Mouse (Mus musculus): ENCODE results near the gene Atf7ip. TPM values are rescaled to one million over a fixed set of nuclear protein-coding genes. Genes with fewer than 3 reads are reported as not detected.

Gene Atf7ip
- polyA plus RNA-seq, 1 experiment, result 11.6 TPM

GRCm38 (mm10) chr6:136521681-136522080, 15.7 kb downstream of the Atf7ip start:
- TF ChIP-seq E2F4 (IDR thresholded peaks at IDR 0.05; ENCODE audit: insufficient read depth), result no peak
- no peak for TF ChIP-seq MYOD1 (IDR thresholded peaks at IDR 0.05; ENCODE audit: control insufficient read depth in 1 of 3, insufficient read length in 2 of 3, low read depth in 2 of 3)
- TF ChIP-seq TCF12 (IDR thresholded peaks at IDR 0.05; ENCODE audit: insufficient read depth, poor library complexity, severe bottlenecking), result no peak
- TF ChIP-seq SRF (IDR thresholded peaks at IDR 0.05; ENCODE audit: control insufficient read depth, insufficient read length, low read depth), result no peak
- no peak for TF ChIP-seq TCF3 (IDR thresholded peaks at IDR 0.05; ENCODE audit: insufficient read length, low read depth)
- TF ChIP-seq POLR2AphosphoS2 (IDR thresholded peaks at IDR 0.05; ENCODE audit: insufficient read length, low read depth), result no peak
- TF ChIP-seq USF1 (IDR thresholded peaks at IDR 0.05; ENCODE audit: low read depth), result no peak
- no peak for TF ChIP-seq REST (IDR thresholded peaks at IDR 0.05; ENCODE audit: insufficient read depth, insufficient read length)
- TF ChIP-seq CEBPB (IDR thresholded peaks at IDR 0.05; ENCODE audit: insufficient read depth, poor library complexity, severe bottlenecking), result no peak
- TF ChIP-seq MYOG (IDR thresholded peaks at IDR 0.05; ENCODE audit: control insufficient read depth in 1 of 3, insufficient read depth in 1 of 3, insufficient read length in 2 of 3, low read depth in 2 of 3), result no peak
- no peak for TF ChIP-seq POLR2A (IDR thresholded peaks at IDR 0.05; ENCODE audit: insufficient read length, low read depth)
- TF ChIP-seq MAX (IDR thresholded peaks at IDR 0.05; ENCODE audit: low read depth), result no peak
- Histone ChIP-seq H3K27me3 (ENCODE audit: control insufficient read depth, insufficient read depth, insufficient read length) (no peaks in the 10 kb centered on the region), H3K4me2 (ENCODE audit: low read depth) (no peak overlapping the region), H3K4me3 (no peak overlapping the region), H3K36me3 (ENCODE audit: control insufficient read depth, insufficient read depth) (no peaks in the 10 kb centered on the region), H3ac (ENCODE audit: control insufficient read depth, insufficient read length) (no peak overlapping the region), H3K79me2 (ENCODE audit: control insufficient read depth, insufficient read depth) (peaks cover 72% of the 10 kb centered on the region)

GRCm38 (mm10) chr6:136522658-136523057, 16.7 kb downstream of the Atf7ip start:
- peaks cover 79% of the 10 kb centered on the region for H3K79me2 ChIP-seq (ENCODE audit: control insufficient read depth, insufficient read depth)
- no peak overlapping the region for H3ac ChIP-seq (ENCODE audit: control insufficient read depth, insufficient read length)
- H3K36me3 ChIP-seq (ENCODE audit: control insufficient read depth, insufficient read depth), result no peaks in the 10 kb centered on the region
- no peak overlapping the region for H3K4me3 ChIP-seq
- no peaks in the 10 kb centered on the region for H3K27me3 ChIP-seq (ENCODE audit: control insufficient read depth, insufficient read depth, insufficient read length)
- no peak for TF ChIP-seq POLR2A (IDR thresholded peaks at IDR 0.05; ENCODE audit: insufficient read length, low read depth)
- H3K4me2 ChIP-seq (ENCODE audit: low read depth), result no peak overlapping the region

- peaks cover 88% of the 10 kb centered on the region for H3K79me2 ChIP-seq (ENCODE audit: control insufficient read depth, insufficient read depth)
- H3K4me2 ChIP-seq (ENCODE audit: low read depth), result no peak overlapping the region
- no peak overlapping the region for H3ac ChIP-seq (ENCODE audit: control insufficient read depth, insufficient read length)
- H3K4me3 ChIP-seq, result no peak overlapping the region
- TF ChIP-seq MYOD1 (IDR thresholded peaks at IDR 0.05; ENCODE audit: control insufficient read depth in 1 of 3, insufficient read length in 2 of 3, low read depth in 2 of 3), result no peak
- TF ChIP-seq POLR2A (IDR thresholded peaks at IDR 0.05; ENCODE audit: insufficient read length, low read depth), result no peak
- no peak for TF ChIP-seq E2F4 (IDR thresholded peaks at IDR 0.05; ENCODE audit: insufficient read depth)
- TF ChIP-seq MAX (IDR thresholded peaks at IDR 0.05; ENCODE audit: low read depth), result no peak
- TF ChIP-seq REST (IDR thresholded peaks at IDR 0.05; ENCODE audit: insufficient read depth, insufficient read length), result no peak
- TF ChIP-seq CEBPB (IDR thresholded peaks at IDR 0.05; ENCODE audit: insufficient read depth, poor library complexity, severe bottlenecking), result no peak
- no peak for TF ChIP-seq TCF3 (IDR thresholded peaks at IDR 0.05; ENCODE audit: insufficient read length, low read depth)
- TF ChIP-seq USF1 (IDR thresholded peaks at IDR 0.05; ENCODE audit: low read depth), result no peak
- no peak for TF ChIP-seq TCF12 (IDR thresholded peaks at IDR 0.05; ENCODE audit: insufficient read depth, poor library complexity, severe bottlenecking)
- no peaks in the 10 kb centered on the region for H3K36me3 ChIP-seq (ENCODE audit: control insufficient read depth, insufficient read depth)
- no peaks in the 10 kb centered on the region for H3K27me3 ChIP-seq (ENCODE audit: control insufficient read depth, insufficient read depth, insufficient read length)
Observed at GRCm38 (mm10) chr6:136524751-136525150, 18.8 kb downstream of the Atf7ip start.

- Histone ChIP-seq H3K27me3 (ENCODE audit: control insufficient read depth, insufficient read depth, insufficient read length) (no peaks in the 10 kb centered on the region), H3K36me3 (ENCODE audit: control insufficient read depth, insufficient read depth) (no peaks in the 10 kb centered on the region), H3K79me2 (ENCODE audit: control insufficient read depth, insufficient read depth) (peaks cover 87% of the 10 kb centered on the region), H3ac (ENCODE audit: control insufficient read depth, insufficient read length) (no peak overlapping the region), H3K4me3 (no peak overlapping the region), H3K4me2 (ENCODE audit: low read depth) (no peak overlapping the region)
- TF ChIP-seq E2F4 (IDR thresholded peaks at IDR 0.05; ENCODE audit: insufficient read depth), result no peak
- no peak for TF ChIP-seq SRF (IDR thresholded peaks at IDR 0.05; ENCODE audit: control insufficient read depth, insufficient read length, low read depth)
- no peak for TF ChIP-seq POLR2AphosphoS2 (IDR thresholded peaks at IDR 0.05; ENCODE audit: insufficient read length, low read depth)
- TF ChIP-seq MYOD1 (IDR thresholded peaks at IDR 0.05; ENCODE audit: control insufficient read depth in 1 of 3, insufficient read length in 2 of 3, low read depth in 2 of 3), result no peak
- no peak for TF ChIP-seq MAX (IDR thresholded peaks at IDR 0.05; ENCODE audit: low read depth)
- TF ChIP-seq TCF12 (IDR thresholded peaks at IDR 0.05; ENCODE audit: insufficient read depth, poor library complexity, severe bottlenecking), result no peak
- TF ChIP-seq MYOG (IDR thresholded peaks at IDR 0.05; ENCODE audit: control insufficient read depth in 1 of 3, insufficient read depth in 1 of 3, insufficient read length in 2 of 3, low read depth in 2 of 3), result no peak
- TF ChIP-seq USF1 (IDR thresholded peaks at IDR 0.05; ENCODE audit: low read depth), result no peak
- TF ChIP-seq REST (IDR thresholded peaks at IDR 0.05; ENCODE audit: insufficient read depth, insufficient read length), result no peak
Observed at GRCm38 (mm10) chr6:136525567-136525966, 19.6 kb downstream of the Atf7ip start.

GRCm38 (mm10) chr6:136529156-136529555, 23.2 kb downstream of the Atf7ip start:
- H3K4me3 ChIP-seq, result no peak overlapping the region
- H3K36me3 ChIP-seq (ENCODE audit: control insufficient read depth, insufficient read depth), result no peaks in the 10 kb centered on the region
- no peaks in the 10 kb centered on the region for H3K27me3 ChIP-seq (ENCODE audit: control insufficient read depth, insufficient read depth, insufficient read length)
- no peak overlapping the region for H3ac ChIP-seq (ENCODE audit: control insufficient read depth, insufficient read length)
- H3K4me2 ChIP-seq (ENCODE audit: low read depth), result no peak overlapping the region
- TF ChIP-seq POLR2AphosphoS2 (IDR thresholded peaks at IDR 0.05; ENCODE audit: insufficient read length, low read depth) (no peak), CEBPB (IDR thresholded peaks at IDR 0.05; ENCODE audit: insufficient read depth, poor library complexity, severe bottlenecking) (no peak), MAX (IDR thresholded peaks at IDR 0.05; ENCODE audit: low read depth) (no peak)
- peaks cover 84% of the 10 kb centered on the region for H3K79me2 ChIP-seq (ENCODE audit: control insufficient read depth, insufficient read depth)
